Mouse (Mus musculus): ENCODE measurements at regions not wholly inside any gene's neighbourhood (a gene's known extent, or its start where the extent isn't known, plus 50 kb on each side); places are given as distances from the start of the nearest gene placed in this dataset.

GRCm38 (mm10) chr5:64472415-64472814 is 316.3 kb downstream of the Tbc1d1 start:
- no peak overlapping the region for H3K4me3 ChIP-seq (replicated peaks; ENCODE audit: low read length)
- 88% methylated on average over 10 of the region's 10 CpGs for WGBS
- no peak for ATAC-seq

GRCm38 (mm10) chr5:64474868-64475267 is 318.8 kb downstream of the Tbc1d1 start:
- H3K27me3 ChIP-seq (replicated peaks; ENCODE audit: control insufficient read depth, insufficient read depth, low read length) = no peaks in the 10 kb centered on the region
- H3K4me1 ChIP-seq (replicated peaks; ENCODE audit: control insufficient read depth, insufficient read depth, low read length) = peaks cover 6% of the 10 kb centered on the region; the same call in 1 of the 2 replicates
- 97% methylated on average over 1 of the region's 1 CpGs for WGBS
- no peaks in the 10 kb centered on the region for H3K36me3 ChIP-seq (ENCODE audit: control insufficient read depth, insufficient read depth)
- no peaks in the 10 kb centered on the region for H3K9me3 ChIP-seq (ENCODE audit: control insufficient read depth, low read length)
- H3K9ac ChIP-seq (replicated peaks; ENCODE audit: low read depth, low read length) = no peak overlapping the region
- no peak overlapping the region for H3K4me3 ChIP-seq (replicated peaks; ENCODE audit: low read length)
- no peak overlapping the region for H3K27ac ChIP-seq (ENCODE audit: low read length)
- no peak for ATAC-seq
- H3K4me2 ChIP-seq (ENCODE audit: low read length) = no peak overlapping the region

More at GRCm38 (mm10) chr5:64472415-64472814, 316.3 kb downstream of the Tbc1d1 start:
- H3K4me2 ChIP-seq (ENCODE audit: low read length) = no peak overlapping the region
- no peaks in the 10 kb centered on the region for H3K9me3 ChIP-seq (ENCODE audit: control insufficient read depth, low read length)
- H3K4me1 ChIP-seq (replicated peaks; ENCODE audit: control insufficient read depth, insufficient read depth, low read length) = no peaks in the 10 kb centered on the region
- H3K36me3 ChIP-seq (ENCODE audit: control insufficient read depth, insufficient read depth) = no peaks in the 10 kb centered on the region
- H3K9ac ChIP-seq (replicated peaks; ENCODE audit: low read depth, low read length) = no peak overlapping the region
- H3K27me3 ChIP-seq (replicated peaks; ENCODE audit: control insufficient read depth, insufficient read depth, low read length) = no peaks in the 10 kb centered on the region
- no peak overlapping the region for H3K27ac ChIP-seq (ENCODE audit: low read length)

- Histone ChIP-seq H3K9me3 (ENCODE audit: control insufficient read depth, low read length) (no peaks in the 10 kb centered on the region), H3K4me2 (ENCODE audit: low read length) (no peak overlapping the region), H3K9ac (replicated peaks; ENCODE audit: low read depth, low read length) (no peak overlapping the region), H3K4me1 (replicated peaks; ENCODE audit: control insufficient read depth, insufficient read depth, low read length) (peaks cover 6% of the 10 kb centered on the region; the same call in 1 of the 2 replicates), H3K36me3 (ENCODE audit: control insufficient read depth, insufficient read depth) (no peaks in the 10 kb centered on the region), H3K27ac (ENCODE audit: low read length) (peak overlapping the region; percentile 24), H3K4me3 (replicated peaks; ENCODE audit: low read length) (no peak overlapping the region), H3K27me3 (replicated peaks; ENCODE audit: control insufficient read depth, insufficient read depth, low read length) (no peaks in the 10 kb centered on the region)
- peak; percentile 64 for ATAC-seq
- 48% methylated on average over 8 of the region's 8 CpGs for WGBS
These were observed 319.8 kb downstream of the Tbc1d1 start for GRCm38 (mm10) chr5:64475736-64476519.

DNA sequence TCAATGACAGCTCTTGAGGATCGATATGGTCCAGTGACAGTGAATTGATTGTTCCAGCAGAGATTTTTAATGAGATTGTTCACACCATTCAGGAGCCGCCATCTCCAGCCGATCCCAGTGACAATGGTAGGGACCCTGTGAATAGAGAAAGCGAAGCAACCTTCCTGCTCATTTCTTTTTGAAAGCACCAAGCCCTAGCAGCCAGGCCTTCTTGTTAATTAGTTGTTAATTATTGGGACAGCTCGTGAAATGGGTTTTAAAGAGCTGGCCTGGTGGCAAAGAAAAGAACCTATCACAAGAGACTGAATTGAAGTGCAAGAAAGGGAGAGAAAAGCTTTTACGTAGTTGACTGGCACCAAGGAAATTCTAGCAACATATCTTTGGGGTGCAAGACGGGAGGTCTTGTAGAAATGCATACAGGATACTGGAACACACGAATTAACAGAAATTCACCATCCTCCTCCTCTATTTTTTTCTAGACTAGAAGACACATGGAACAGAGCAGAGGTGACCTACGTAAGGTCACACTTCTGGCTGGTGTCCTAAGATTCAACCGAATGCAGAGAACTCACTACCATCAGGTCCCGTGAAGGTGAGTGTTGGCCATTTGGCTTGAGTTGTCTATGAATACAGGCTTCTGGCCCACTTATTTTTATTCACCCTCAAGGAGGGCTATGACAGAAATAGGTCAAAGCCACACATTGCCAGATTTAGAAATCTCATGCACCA is 320.7 kb downstream of the Tbc1d1 start:
- Histone ChIP-seq H3K9me3 (ENCODE audit: control insufficient read depth, low read length) (no peaks in the 10 kb centered on the region), H3K27ac (ENCODE audit: low read length) (peak overlapping the region; percentile 41; the same call in 1 of the 2 replicates), H3K27me3 (replicated peaks; ENCODE audit: control insufficient read depth, insufficient read depth, low read length) (no peaks in the 10 kb centered on the region), H3K4me1 (replicated peaks; ENCODE audit: control insufficient read depth, insufficient read depth, low read length) (peaks cover 6% of the 10 kb centered on the region; the same call in 1 of the 2 replicates), H3K36me3 (ENCODE audit: control insufficient read depth, insufficient read depth) (no peaks in the 10 kb centered on the region), H3K4me2 (ENCODE audit: low read length) (0 out of 2 replicates have a peak overlapping the region, but pooled peaks have one; percentile 1), H3K4me3 (replicated peaks; ENCODE audit: low read length) (no peak overlapping the region), H3K9ac (replicated peaks; ENCODE audit: low read depth, low read length) (no peak overlapping the region)
- 7% methylated on average over 11 of the region's 11 CpGs for WGBS
- ATAC-seq = peak; percentile 87

DNA sequence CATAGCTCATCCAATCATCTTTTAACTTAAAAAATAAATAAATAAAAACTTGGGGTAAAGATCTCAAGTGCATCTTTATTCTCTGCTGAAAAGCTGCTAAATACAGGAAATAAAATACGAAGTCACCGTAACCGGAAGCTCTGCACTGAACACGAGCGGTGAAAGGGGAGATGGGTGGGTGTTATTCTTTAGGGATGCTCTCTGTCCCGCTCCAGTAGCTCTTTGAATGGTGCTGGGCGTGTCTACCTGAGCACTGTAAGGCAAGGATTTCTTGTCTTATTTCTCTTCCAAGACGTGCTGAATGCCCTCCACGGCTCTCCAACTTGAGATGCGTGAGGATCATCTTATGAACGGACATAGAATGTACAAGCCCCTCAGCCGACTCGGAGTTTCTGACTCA is 322.0 kb downstream of the Tbc1d1 start:
- Histone ChIP-seq H3K9ac (replicated peaks; ENCODE audit: low read depth, low read length) (no peak overlapping the region), H3K4me1 (replicated peaks; ENCODE audit: control insufficient read depth, insufficient read depth, low read length) (peaks cover 6% of the 10 kb centered on the region; the same call in 1 of the 2 replicates), H3K36me3 (ENCODE audit: control insufficient read depth, insufficient read depth) (no peaks in the 10 kb centered on the region), H3K27ac (ENCODE audit: low read length) (no peak overlapping the region), H3K9me3 (ENCODE audit: control insufficient read depth, low read length) (0 out of 2 replicates have a peak, but pooled peaks cover 2% of the 10 kb centered on the region), H3K27me3 (replicated peaks; ENCODE audit: control insufficient read depth, insufficient read depth, low read length) (no peaks in the 10 kb centered on the region), H3K4me2 (ENCODE audit: low read length) (no peak overlapping the region), H3K4me3 (replicated peaks; ENCODE audit: low read length) (no peak overlapping the region)
- 85% methylated on average over 13 of the region's 13 CpGs for WGBS
- no peak for ATAC-seq

DNA sequence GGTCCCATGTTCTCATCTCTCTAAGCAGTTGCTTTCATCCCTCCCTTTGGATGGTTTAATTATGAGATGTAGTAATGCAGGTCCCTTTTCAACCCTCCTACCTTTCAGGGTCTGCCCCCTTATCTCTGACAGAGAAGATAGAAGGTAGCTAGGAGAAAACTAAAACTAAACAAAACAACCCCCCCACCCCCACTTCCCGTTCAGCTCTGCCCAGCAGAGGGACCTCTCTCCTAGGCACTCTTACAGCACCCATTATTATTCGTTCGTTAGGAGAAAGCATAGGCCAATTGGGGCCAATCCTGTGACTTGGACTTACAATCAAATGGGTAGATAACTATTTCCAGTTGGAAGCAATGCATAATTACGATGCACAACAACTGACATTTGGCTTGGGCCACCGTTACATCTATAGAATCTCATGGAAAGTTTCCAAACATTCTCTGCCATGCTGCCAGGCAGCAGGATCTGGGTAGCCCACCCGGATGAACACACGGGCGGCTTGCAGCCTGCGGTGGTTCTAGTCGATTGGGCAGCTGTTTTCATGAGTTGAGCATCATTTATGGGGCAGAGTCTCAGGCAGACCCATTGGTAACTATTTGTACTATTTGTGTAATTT is 322.6 kb downstream of the Tbc1d1 start:
- Histone ChIP-seq H3K9me3 (ENCODE audit: control insufficient read depth, low read length) (0 out of 2 replicates have a peak, but pooled peaks cover 2% of the 10 kb centered on the region), H3K4me2 (ENCODE audit: low read length) (no peak overlapping the region), H3K4me3 (replicated peaks; ENCODE audit: low read length) (no peak overlapping the region), H3K27ac (ENCODE audit: low read length) (no peak overlapping the region), H3K4me1 (replicated peaks; ENCODE audit: control insufficient read depth, insufficient read depth, low read length) (peaks cover 6% of the 10 kb centered on the region; the same call in 1 of the 2 replicates), H3K36me3 (ENCODE audit: control insufficient read depth, insufficient read depth) (no peaks in the 10 kb centered on the region), H3K27me3 (replicated peaks; ENCODE audit: control insufficient read depth, insufficient read depth, low read length) (no peaks in the 10 kb centered on the region), H3K9ac (replicated peaks; ENCODE audit: low read depth, low read length) (no peak overlapping the region)
- 28% methylated on average over 10 of the region's 10 CpGs for WGBS
- ATAC-seq = no peak

- H3K36me3 ChIP-seq (ENCODE audit: control insufficient read depth, insufficient read depth) = no peaks in the 10 kb centered on the region
- H3K9ac ChIP-seq (replicated peaks; ENCODE audit: low read depth, low read length) = no peak overlapping the region
- no peak overlapping the region for H3K27ac ChIP-seq (ENCODE audit: low read length)
- no peaks in the 10 kb centered on the region for H3K27me3 ChIP-seq (replicated peaks; ENCODE audit: control insufficient read depth, insufficient read depth, low read length)
- WGBS = 46% methylated on average over 8 of the region's 8 CpGs
- H3K4me3 ChIP-seq (replicated peaks; ENCODE audit: low read length) = no peak overlapping the region
- H3K4me1 ChIP-seq (replicated peaks; ENCODE audit: control insufficient read depth, insufficient read depth, low read length) = peaks cover 6% of the 10 kb centered on the region; the same call in 1 of the 2 replicates
- peak overlapping the region; percentile 7; the same call in 1 of the 2 replicates for H3K4me2 ChIP-seq (ENCODE audit: low read length)
- no peak for ATAC-seq
- 0 out of 2 replicates have a peak, but pooled peaks cover 2% of the 10 kb centered on the region for H3K9me3 ChIP-seq (ENCODE audit: control insufficient read depth, low read length)
These were observed 323.2 kb downstream of the Tbc1d1 start for GRCm38 (mm10) chr5:64479315-64479714.

DNA sequence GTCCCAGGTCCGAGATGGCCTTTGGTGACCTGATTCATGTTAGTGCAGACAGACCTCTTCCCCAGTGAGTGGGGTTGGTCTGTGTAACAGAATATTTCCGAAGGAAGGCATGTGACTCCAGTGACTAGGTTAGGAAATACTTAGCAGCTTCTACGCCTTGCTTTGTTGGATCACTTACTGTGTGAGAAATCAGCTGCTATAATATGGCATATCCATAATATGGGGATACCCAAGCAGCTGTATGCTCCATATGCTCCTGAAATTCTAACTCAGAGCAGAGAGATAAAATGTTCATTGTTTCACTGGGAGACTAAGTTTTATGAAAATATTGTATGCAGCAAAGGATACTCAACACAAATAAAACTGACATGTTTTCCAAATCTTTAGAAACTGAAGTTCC is 318.1 kb upstream of the Klf3 start:
- H3K4me2 ChIP-seq (ENCODE audit: low read length) = no peak overlapping the region
- peak; percentile 79 for ATAC-seq
- no peak overlapping the region for H3K27ac ChIP-seq (ENCODE audit: low read length)
- no peaks in the 10 kb centered on the region for H3K36me3 ChIP-seq (ENCODE audit: control insufficient read depth, insufficient read depth)
- WGBS = 76% methylated on average over 3 of the region's 3 CpGs
- no peak overlapping the region for H3K4me3 ChIP-seq (replicated peaks; ENCODE audit: low read length)
- 0 out of 2 replicates have a peak, but pooled peaks cover 2% of the 10 kb centered on the region for H3K9me3 ChIP-seq (ENCODE audit: control insufficient read depth, low read length)
- peaks cover 4% of the 10 kb centered on the region for H3K4me1 ChIP-seq (replicated peaks; ENCODE audit: control insufficient read depth, insufficient read depth, low read length)
- no peak overlapping the region for H3K9ac ChIP-seq (replicated peaks; ENCODE audit: low read depth, low read length)
- H3K27me3 ChIP-seq (replicated peaks; ENCODE audit: control insufficient read depth, insufficient read depth, low read length) = no peaks in the 10 kb centered on the region

DNA sequence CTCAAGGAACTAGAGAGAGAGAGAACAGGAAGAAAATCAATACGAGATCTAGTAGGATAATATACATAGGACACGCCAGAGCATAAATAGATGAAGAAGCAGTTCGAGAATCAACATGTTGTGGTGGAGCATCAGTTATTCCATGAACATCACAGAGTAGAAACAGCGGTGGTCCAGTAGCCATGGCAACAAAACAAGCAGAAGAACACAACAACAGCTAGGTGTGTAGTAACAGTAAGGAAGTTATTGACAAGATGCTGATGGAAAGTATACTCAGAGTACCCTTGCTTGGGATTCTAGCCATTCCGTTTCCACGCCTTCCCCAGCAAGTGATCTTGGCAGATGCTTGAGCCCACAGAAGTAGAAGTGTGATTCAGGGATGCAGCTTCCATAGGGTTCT is 317.3 kb upstream of the Klf3 start:
- Histone ChIP-seq H3K36me3 (ENCODE audit: control insufficient read depth, insufficient read depth) (no peaks in the 10 kb centered on the region), H3K27ac (ENCODE audit: low read length) (no peak overlapping the region), H3K4me3 (replicated peaks; ENCODE audit: low read length) (no peak overlapping the region), H3K9me3 (ENCODE audit: control insufficient read depth, low read length) (0 out of 2 replicates have a peak, but pooled peaks cover 2% of the 10 kb centered on the region), H3K4me1 (replicated peaks; ENCODE audit: control insufficient read depth, insufficient read depth, low read length) (peaks cover 7% of the 10 kb centered on the region), H3K4me2 (ENCODE audit: low read length) (no peak overlapping the region), H3K9ac (replicated peaks; ENCODE audit: low read depth, low read length) (no peak overlapping the region), H3K27me3 (replicated peaks; ENCODE audit: control insufficient read depth, insufficient read depth, low read length) (no peaks in the 10 kb centered on the region)
- WGBS = 91% methylated on average over 6 of the region's 6 CpGs
- no peak for ATAC-seq

Measured in forebrain, embryonic 16.5 days (tissue).